8 mouse cellular contexts compared by ENCODE assay signal in genomic region chr5:52565214-52565812, GRCm38 (mm10). TPM values are rescaled to one million over a fixed set of nuclear protein-coding genes. Genes with fewer than 3 reads are reported as not detected.
A peak's percentile ranks its signal among the peaks of the same experiment; 100 is the strongest.
DNase-seq lines count a peak whose midpoint lies in the region; ATAC-seq lines count a peak whose summit lies in the region.

No protein-coding gene starts in this region.

- H3K9ac ChIP-seq in heart, embryonic 11.5 days (ENCODE audit: low read depth, low read length), result peak overlapping the region; percentile 77
- H3K9ac ChIP-seq in midbrain, embryonic 13.5 days (replicated peaks), result peak overlapping the region; percentile 73

- DNase-seq in heart, adult 8-10 months (ENCODE audit: low spot score), result no peak
- peak; percentile 41 for DNase-seq in R1 (ENCODE audit: low read depth, low spot score)
- DNase-seq in hindbrain, embryonic 10.5 days (ENCODE audit: low spot score), result peak; percentile 28
- no peak for DNase-seq in ovary, postnatal 14 days (ENCODE audit: low spot score)
- DNase-seq in left cerebral cortex, adult 9 months (ENCODE audit: low spot score in 2 of 2), result no peak

- WGBS in heart, embryonic 11.5 days (ENCODE audit: insufficient replicate concordance), result 3% methylated on average over 17 of the region's 17 CpGs
- WGBS in hindbrain, embryonic 10.5 days, result 5% methylated on average over 17 of the region's 17 CpGs
- 2% methylated on average over 17 of the region's 17 CpGs for WGBS in midbrain, embryonic 13.5 days

- H3K27me3 ChIP-seq in heart, embryonic 11.5 days (ENCODE audit: control insufficient read depth, insufficient read depth, low read length), result peaks cover 13% of the 10 kb centered on the region
- peaks cover 43% of the 10 kb centered on the region for H3K27me3 ChIP-seq in hindbrain, embryonic 10.5 days (ENCODE audit: insufficient read depth, poor library complexity, severe bottlenecking)
- peaks cover 13% of the 10 kb centered on the region for H3K27me3 ChIP-seq in midbrain, embryonic 13.5 days

- peak overlapping the region; percentile 72 for H3K4me3 ChIP-seq in heart, embryonic 11.5 days (ENCODE audit: low read depth, low read length)
- H3K4me3 ChIP-seq in hindbrain, embryonic 10.5 days, result peak overlapping the region; percentile 74
- H3K4me3 ChIP-seq in midbrain, embryonic 13.5 days (replicated peaks), result peak overlapping the region; percentile 61

- peak overlapping the region; percentile 95 for H3K4me2 ChIP-seq in heart, embryonic 11.5 days
- peak overlapping the region; percentile 93 for H3K4me2 ChIP-seq in midbrain, embryonic 13.5 days (replicated peaks)

- no peaks in the 10 kb centered on the region for H3K36me3 ChIP-seq in heart, embryonic 11.5 days (ENCODE audit: control insufficient read depth, insufficient read depth, low read length)
- H3K36me3 ChIP-seq in hindbrain, embryonic 10.5 days, result no peaks in the 10 kb centered on the region
- H3K36me3 ChIP-seq in midbrain, embryonic 13.5 days, result no peaks in the 10 kb centered on the region

- ATAC-seq in heart, embryonic 11.5 days (replicated peaks; ENCODE audit: insufficient number of reproducible peaks, low FRiP score, low TSS enrichment), result peak; percentile 34; the same call in 1 of the 2 replicates
- peak; percentile 73 for ATAC-seq in midbrain, embryonic 13.5 days
- no peak for ATAC-seq in CD4-positive, CD25-positive, alpha-beta regulatory T cell, adult 4 months

- H3K4me1 ChIP-seq in heart, embryonic 11.5 days (ENCODE audit: control insufficient read depth, insufficient read depth, low read length), result peaks cover 9% of the 10 kb centered on the region; the same call in 1 of the 2 replicates
- peaks cover 33% of the 10 kb centered on the region for H3K4me1 ChIP-seq in hindbrain, embryonic 10.5 days (replicated peaks)
- H3K4me1 ChIP-seq in midbrain, embryonic 13.5 days (replicated peaks), result peaks cover 15% of the 10 kb centered on the region

- H3K27ac ChIP-seq in heart, embryonic 11.5 days (ENCODE audit: low read depth, low read length), result no peak overlapping the region
- peak overlapping the region; percentile 87 for H3K27ac ChIP-seq in hindbrain, embryonic 10.5 days
- H3K27ac ChIP-seq in midbrain, embryonic 13.5 days, result no peak overlapping the region

- no peaks in the 10 kb centered on the region; the same call in 1 of the 2 replicates for H3K9me3 ChIP-seq in heart, embryonic 11.5 days (replicated peaks; ENCODE audit: control insufficient read depth, low read length)
- H3K9me3 ChIP-seq in hindbrain, embryonic 10.5 days, result peaks cover 14% of the 10 kb centered on the region
- H3K9me3 ChIP-seq in midbrain, embryonic 13.5 days, result no peaks in the 10 kb centered on the region

RNA-seq across cellular contexts. Expression of gene Lgi2, which starts 0.9 kb away (rescaled TPM):
- polyA plus RNA-seq in heart, embryonic 11.5 days (2014; fragmentation: Nextera tagmentation; extraction: Ambion mirVana), result 3.0 and 3.5 TPM in 2 replicates
- under 1 TPM; 0.47 to 0.97 (median 0.67) TPM for total RNA-seq in heart, adult 8-10 months (2022)
- 1.3 and 1.7 TPM in 2 replicates for polyA plus RNA-seq in hindbrain, embryonic 10.5 days (2016; fragmentation: Nextera tagmentation; extraction: Ambion mirVana)
- polyA plus RNA-seq in midbrain, embryonic 13.5 days (2015; fragmentation: Nextera tagmentation; extraction: Ambion mirVana), result 1.8 and 2.0 TPM in 2 replicates
- not detected for polyA plus RNA-seq in CD4-positive, CD25-positive, alpha-beta regulatory T cell, adult 4 months (2017; shearing (Covaris generic))

Comparison
In these comparisons a context has a peak if more than half of its experiments do, and no peak if none do; other contexts are left out.
1. DNase-seq: peak in R1 (single experiment) and hindbrain, embryonic 10.5 days (single experiment); none in heart, adult 8-10 months (single experiment), ovary, postnatal 14 days (single experiment) and left cerebral cortex, adult 9 months (0 of 2).
2. Peak in every context shown above with its lines, with median percentiles within 50 percentile points of each other: H3K4me3 ChIP-seq.